Mouse (Mus musculus): ENCODE measurements around the gene Loxl1.

- TF ChIP-seq EP300 (optimal IDR thresholded peaks at IDR 0.05), result no peak
- peak; percentile 92 for TF ChIP-seq CTCF (IDR thresholded peaks at IDR 0.05; ENCODE audit: low read depth)
Measured at GRCm38 (mm10) chr9:58247064-58247759, 65.8 kb downstream of the Loxl1 start.
